Mouse (Mus musculus): ENCODE results near the gene Ptprn2.

The Ptprn2 gene

DNA sequence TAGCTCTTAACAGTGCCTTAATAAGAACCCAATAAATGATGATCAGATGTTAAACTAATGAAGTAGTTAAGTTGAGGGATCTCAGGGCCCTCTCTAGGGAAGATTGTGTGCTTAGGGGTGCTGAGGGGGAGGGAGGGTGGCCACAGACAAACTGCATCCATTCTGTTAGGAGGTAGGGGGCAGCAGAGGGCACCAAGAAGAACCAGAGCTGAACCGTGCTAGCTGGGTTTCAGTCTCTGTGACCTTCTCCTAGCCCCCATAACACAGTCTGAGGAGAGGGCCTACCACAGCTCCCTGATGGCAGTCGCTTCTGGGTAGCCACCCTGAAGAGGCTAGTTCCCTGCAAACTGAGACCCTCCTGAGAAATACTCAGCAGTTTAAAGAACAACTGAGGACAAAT is 646.6 kb downstream of the Ptprn2 start:
- DNase-seq (ENCODE audit: inconsistent ontology term) = peak; percentile 19

DNA sequence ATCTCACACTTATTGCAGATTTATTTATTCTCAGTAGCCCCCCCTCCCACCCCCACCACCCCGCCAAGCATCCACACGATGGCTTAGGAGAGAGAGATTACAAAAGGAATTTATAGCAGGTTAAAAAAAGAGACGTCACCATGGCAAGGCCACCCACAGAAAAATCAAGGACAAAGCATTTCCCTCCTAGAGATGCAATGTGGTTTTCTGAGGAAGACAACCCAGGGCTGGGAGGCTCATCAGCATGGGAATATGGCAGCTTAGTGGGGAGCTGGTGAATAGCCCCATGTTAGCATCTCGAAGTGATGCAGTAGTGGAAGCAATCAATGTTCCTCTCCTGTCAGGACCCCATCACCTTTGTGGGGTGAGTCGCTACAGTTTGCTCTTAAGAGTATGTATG is 649.7 kb downstream of the Ptprn2 start:
- no peak for DNase-seq (ENCODE audit: inconsistent ontology term)

DNA sequence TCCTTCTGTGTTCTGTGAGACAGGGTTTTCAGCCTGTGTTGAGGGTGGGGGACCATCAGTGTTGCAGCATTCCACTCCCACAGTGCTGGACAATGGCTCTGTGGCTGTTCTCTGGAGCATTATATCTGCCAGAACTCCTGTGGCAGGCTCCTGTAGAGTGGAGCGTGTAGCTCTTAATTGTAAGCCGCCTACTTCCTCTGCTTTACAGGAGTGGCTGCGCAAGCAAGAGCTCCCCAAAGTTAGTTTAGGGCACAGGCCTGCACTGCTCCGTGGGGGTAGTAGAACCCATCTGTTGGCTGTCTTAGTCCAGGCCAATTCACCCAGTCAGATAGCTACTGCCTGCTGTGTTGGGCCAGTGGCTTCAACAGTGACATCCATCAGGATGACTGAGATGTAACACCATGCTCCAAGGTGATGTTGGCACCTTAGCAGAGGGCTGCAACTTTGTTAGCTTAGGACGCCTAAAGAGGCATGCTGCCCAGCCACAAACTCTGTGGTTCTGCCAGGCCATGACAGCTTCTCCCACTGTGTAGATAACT is 651.0 kb downstream of the Ptprn2 start:
- no peak for DNase-seq (ENCODE audit: inconsistent ontology term)

DNA sequence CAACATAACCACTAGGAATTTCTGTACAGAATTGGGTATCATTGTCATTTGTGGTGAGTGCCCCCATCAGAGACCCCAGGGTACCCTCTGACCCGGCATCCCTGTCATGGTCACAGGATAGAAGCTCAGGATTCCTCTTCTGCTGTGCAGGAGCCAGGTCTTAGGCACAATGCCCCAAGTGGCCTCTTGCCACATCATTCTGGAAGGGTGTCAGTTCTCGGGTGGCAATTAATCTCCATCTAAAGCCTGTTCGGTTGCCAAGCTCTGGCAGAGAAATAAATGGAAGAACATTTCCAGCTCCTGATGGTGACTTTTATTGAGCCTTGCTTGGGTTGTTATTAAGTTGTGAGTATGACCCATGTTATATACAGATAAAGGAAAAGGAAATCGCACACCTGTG is 655.4 kb downstream of the Ptprn2 start:
- DNase-seq (ENCODE audit: inconsistent ontology term) = no peak

DNA sequence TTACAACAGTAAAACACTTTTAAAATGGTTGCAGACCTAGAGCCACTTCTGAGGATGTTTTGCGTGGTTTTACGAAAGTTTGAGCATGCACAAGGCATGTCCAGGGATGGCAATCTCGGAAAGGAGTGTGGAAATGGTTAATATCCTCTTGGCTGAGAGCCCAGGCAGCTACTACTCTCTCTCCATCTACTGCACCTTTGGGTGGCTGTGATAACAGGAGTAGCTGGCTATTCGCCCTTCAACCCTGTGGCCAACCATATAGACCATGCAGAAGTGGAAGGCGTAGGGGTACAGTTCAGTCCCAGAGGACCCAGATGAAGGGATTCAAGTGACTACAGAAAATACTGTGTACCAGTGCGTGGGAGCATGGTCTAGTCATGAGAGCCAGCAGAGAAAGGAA is 655.9 kb downstream of the Ptprn2 start:
- no peak for DNase-seq (ENCODE audit: inconsistent ontology term)

DNA sequence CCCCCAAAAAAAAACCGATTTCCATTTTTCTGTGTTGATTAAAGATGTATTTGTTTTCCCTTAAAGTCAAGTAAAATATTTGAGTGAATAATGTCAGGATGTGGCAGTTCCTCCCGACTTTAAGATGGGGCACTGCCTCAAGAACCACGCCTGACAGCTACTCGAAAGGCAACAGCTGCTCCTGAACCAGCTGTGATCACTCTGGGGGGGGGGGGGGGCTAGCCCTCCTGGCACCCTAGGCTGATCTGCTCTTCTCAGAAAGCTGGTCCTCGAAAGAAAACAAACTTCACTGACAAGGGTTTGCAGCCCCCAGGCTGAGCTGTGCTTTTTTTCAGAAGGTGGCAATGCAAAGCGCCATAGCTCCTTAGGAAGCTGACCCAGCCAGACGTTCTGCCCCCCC is 663.7 kb downstream of the Ptprn2 start:
- DNase-seq (ENCODE audit: inconsistent ontology term) = no peak

DNA sequence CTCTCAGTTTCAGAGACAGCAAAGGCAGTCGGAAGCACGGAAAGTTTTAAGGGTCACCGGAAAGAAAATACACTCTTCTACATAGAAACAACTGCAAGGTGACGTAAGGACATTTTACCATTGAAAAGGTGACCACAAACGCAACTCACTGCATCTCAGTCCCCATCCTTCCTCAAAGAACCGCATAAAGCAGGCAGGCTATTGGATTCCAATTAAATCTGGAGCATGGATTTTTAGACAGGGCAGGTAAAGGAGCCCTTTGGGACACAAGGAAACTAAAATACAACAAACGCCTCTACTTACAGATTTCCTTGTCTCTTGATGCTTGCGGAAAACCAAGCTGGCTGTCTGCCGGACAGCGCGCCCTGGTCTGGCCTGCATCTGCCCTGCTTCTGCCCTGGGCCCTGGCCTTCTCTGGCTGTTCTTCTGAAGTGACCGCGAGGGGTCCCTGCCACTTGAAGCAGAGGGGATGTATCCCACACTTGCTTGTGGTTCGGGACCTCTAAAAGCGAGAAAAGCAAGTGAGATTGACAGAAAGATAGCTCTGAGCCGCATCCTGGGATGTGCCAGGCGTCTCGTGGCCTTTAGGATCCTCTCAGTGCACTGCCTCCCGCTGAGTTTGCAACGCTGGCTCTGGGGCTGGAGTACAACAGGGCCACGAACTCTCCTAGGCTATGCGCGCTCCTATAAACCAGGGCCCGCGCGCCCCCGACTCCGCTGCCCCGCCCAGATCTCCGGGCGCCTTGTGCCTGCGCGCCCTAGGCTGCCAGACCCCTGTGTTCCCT is 665.3 kb downstream of the Ptprn2 start:
- DNase-seq (ENCODE audit: inconsistent ontology term) = no peak

DNA sequence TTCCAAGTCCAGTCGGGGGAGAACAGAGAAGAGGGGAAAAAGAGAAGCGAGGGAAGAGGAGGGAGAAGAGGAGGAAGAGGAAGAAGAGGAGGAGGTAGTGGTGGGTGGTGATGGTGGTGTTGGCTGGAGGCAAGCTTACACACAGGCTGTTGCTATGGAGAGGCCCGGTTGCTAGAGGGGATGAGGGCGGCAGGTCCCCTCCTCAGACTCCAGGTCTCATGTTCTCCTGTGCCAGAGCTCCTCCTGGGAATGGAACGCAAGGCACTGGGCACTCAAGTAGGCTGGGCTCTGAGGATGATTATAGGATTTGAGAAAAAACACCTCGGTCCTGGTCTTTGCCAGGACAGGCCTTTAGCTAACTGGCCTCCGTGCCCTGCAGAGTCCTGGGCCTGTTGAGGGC is 666.1 kb downstream of the Ptprn2 start:
- no peak for DNase-seq (ENCODE audit: inconsistent ontology term)

DNA sequence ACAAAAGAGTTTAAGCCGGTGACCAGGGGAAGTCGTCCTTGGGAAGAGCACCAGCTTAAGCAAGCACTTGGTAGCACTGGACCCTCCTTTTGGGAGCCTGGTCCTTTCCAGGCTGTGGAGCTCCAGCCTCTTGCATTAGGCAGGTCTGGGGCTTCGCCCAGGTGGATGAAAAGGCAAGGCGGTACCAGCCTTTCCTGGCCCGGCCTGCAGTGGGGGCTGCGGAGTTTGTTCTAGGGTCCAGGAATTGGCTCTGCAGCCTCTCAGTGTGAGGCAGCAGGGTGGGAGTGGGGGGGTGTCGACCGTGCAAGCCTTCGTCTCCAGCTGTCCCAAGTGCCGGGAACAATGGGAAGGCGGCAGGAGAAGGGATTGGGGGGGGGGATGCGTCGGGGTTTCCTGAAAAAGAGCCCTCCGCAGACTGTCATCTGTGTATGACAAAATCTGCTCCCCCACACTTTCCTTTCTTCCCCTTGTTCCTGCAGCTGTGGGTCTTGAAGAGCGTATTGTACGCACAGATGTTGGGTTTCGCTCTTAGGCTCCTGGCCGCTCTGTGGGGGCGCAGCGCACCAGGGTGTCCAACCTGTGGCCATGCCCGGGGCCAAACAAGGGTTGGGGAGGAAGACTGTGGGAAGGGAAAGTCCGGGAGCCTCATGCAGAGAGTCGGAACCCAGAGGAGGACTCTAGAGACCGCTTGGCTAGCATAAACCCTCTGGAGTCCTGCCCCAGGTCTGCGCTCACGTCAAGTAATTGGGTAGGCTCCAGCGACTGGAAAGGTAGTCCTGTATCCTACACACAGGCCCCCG is 667.0 kb downstream of the Ptprn2 start:
- DNase-seq (ENCODE audit: inconsistent ontology term) = no peak

DNA sequence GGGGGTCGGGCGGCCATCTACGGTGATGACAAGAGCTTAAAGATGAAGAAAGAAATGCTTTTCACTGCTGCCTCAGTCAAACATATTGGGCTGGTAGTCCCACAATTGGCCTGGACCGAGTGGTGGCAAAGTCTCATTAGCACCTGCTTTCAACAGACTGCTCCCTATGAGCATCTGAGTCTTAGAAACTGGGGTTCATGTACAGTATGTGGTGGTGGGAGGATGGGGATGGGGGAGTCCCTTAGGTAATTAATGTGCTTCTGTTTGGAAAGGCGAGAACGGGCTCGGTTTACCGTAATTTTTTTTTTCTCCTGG is 667.6 kb downstream of the Ptprn2 start:
- no peak for DNase-seq (ENCODE audit: inconsistent ontology term)

DNA sequence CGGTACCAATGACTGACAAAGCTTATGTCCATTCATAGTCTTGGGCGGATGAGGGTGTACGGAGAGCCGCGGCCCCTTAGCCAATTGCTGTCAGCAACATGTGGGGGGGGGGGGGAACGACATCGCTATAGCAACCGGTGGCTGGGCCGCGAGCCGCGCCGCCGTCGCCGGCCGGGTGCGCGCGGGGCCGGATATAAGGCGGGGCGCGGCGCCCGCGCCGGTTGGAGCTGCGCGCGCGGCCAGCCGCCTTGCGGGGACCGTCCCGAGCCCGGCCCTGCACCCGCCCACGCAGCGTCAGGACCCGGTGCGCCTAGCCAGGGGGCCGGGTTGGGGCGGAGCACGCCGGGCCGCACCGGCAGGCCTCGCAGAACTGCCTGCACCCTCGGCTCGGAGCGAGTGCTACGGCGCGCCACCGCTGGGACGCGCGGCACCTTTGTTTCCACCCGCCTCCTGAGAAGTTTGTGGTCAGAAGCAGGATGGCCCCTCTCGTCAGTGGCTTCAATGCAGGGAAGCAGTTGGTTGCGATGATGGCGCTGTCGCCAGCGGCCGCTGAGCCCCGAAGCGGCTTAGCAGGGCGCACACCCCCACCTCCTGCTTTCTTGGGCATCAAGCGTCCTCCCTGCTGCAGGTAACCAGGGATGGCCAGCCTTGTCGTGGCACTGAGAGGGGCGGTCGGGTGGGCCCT is 668.3 kb downstream of the Ptprn2 start:
- DNase-seq (ENCODE audit: inconsistent ontology term) = peak; percentile 92

DNA sequence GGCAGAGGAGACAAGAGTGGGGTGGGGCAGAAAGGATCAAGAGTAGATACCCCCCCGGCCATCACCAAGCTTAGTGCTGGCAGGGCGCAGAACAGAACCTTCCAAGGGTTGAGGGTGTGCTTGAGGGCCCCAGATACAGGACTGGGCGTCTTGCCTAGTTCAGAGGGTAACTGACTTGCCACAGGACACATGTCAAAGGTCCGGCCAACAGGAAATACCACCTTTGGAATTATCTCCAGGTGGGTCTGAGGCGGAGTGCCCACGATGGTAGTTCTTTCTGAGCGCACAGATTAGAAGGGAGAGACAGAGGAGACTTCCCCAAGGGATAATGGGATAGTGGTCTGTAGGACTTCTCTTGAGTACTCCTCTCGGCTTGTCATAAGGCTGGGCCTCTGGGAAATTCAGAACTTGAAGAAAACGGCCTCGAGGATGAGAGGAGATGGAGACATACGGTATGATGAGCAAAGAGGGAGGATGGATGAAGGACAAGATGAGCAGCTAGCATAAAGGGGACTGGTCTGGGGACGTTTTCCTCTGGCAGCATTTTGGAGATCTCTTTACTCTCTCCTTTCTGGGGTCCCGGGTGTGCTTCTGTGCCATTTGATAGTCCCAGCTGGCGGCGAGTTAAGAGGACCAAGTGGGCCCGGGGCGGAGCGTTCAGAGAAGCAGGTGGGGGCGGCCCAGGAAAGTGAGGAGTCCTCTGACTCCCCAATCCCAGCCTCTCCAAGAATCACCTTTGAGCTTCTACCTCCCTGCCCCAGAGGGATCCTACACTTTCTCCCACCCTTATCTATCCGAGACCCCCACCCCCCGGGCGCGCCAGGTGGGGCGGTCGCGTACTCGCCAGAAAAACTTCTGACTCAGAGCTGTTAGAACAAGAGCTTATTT is 669.1 kb downstream of the Ptprn2 start:
- peak; percentile 52 for DNase-seq (ENCODE audit: inconsistent ontology term)

DNA sequence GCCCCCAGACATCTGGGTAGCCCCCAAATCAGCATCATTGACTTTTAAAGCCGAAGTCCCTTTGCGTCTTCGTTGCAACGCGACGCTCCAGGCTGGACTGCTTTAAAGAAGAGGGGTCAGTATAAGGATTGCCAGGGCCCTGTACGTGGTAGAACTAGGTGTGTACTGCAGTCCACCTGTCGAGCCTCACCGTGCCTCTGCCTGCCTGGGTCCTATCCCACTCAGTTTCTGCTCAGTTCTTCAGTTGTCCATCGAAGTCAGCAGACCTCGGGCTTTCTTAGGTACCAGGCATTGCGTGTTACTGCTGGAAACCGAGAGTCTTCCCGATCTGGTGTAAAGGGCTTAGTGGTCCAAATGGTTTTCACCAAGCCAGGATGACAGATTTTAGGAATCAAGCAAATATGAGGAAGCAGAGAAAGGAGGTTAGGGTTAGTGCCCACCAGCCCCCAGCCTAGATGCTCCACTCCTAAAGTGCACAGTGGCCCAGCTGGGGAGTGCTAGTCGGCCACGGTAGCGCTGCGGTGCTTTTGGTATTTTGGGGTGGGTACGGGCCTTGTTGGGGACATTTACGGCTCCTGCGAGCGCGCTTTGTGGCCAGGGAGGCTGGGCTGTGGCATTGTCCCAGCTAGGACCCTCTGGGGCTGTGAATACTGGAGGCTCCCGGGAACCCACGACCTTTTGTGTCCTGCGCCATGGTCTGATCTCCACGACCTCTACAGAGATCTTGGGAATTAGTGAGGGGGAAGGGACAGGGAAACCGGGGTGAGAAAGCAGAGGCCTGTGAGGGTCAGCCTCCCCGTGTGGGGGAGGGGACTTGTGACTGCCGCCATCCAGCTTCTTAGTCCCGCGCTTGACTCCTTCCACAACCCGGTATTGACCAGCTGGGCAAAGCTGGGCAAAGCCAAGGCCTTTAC is 670.0 kb downstream of the Ptprn2 start:
- no peak for DNase-seq (ENCODE audit: inconsistent ontology term)

DNA sequence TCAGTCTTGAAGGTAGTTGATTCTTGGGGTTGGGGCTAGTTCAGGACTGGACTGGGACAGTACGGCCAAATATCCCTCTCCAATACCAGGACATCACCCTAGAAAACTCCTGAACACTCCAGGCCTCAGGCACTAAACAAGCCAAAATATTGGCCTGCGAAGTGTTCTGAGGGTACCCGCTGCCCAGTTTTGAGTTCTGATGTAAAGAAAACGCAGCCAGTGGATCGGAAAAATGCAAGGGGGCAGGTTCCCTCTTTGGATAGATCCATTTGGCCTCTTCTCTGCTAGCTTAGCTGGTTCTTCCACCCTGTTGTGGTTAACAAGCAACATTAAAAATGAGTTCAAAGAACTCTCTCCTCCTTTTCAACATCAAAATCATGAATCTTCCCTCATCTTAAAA is 670.7 kb downstream of the Ptprn2 start:
- DNase-seq (ENCODE audit: inconsistent ontology term) = no peak

DNA sequence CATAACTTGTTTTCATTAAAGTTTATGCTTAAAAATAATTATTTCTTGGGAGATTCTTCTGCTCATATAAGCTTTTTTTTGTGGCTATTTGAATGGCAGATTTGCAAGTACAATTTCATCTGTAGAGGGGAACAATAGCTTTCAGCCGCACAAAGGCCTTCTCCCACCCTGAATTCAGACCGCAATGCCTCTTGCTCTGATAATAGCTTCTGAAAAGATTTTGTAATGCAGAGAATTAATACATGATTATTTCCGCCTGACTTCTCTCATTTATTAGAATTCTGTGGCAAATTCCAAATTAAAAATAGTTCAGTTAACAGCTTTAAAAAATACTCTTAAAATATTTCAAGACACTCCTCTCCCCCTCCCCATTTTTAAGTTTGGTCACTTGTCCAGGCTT is 671.3 kb downstream of the Ptprn2 start:
- peak; percentile 92 for DNase-seq (ENCODE audit: inconsistent ontology term)

DNA sequence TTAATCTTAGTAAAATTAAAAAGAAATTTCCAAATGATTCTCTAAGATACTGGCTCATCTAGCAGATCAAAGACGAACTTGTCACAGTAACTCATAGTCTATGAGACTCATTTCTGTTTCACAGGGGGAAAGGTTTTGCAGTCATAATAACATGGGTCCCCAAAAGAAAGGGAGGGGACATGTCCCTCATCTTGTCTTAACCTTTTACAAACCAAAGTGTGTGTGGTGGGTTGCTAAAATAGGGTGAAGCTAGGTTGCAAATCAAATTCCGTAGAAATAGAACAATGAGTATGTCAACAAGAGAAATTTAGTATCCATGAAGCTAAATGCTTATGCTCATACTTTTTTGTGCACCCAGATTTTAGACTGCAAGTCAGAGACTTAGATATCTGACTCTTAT is 671.7 kb downstream of the Ptprn2 start:
- DNase-seq (ENCODE audit: inconsistent ontology term) = no peak

DNA sequence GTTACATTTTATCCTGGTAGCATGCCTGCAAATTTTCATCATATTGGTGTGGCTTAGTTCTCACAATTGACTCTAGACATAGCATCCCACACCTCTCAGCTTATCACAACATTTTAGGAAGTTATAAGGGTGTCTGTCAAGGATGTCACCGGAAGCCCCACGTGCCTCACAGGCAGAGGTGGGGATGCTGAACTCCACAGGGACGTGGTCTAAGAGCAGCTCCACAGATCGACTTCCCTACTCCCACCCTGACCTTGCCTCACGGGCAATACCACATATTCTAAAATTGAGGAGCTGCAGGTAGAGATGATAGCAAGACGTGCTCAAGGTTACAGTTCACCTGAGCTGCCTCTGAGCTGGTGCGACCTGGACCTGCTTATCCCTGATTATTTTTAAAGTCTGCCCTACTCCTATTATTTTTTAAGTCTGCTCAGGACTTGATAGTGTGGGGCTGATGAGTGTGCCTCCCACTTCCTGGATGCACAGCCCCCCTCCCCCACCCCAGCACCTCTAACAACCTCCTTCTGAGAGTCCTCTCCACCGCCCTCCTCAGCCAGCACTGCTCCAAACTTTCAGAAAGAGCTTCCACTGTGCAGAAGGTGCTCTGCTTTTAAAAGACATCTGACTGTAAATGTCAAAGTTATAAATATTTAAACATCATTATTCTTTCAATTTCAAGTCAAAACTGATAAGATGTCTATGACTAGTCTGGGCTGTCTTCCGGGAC is 672.3 kb downstream of the Ptprn2 start:
- DNase-seq (ENCODE audit: inconsistent ontology term) = no peak

DNA sequence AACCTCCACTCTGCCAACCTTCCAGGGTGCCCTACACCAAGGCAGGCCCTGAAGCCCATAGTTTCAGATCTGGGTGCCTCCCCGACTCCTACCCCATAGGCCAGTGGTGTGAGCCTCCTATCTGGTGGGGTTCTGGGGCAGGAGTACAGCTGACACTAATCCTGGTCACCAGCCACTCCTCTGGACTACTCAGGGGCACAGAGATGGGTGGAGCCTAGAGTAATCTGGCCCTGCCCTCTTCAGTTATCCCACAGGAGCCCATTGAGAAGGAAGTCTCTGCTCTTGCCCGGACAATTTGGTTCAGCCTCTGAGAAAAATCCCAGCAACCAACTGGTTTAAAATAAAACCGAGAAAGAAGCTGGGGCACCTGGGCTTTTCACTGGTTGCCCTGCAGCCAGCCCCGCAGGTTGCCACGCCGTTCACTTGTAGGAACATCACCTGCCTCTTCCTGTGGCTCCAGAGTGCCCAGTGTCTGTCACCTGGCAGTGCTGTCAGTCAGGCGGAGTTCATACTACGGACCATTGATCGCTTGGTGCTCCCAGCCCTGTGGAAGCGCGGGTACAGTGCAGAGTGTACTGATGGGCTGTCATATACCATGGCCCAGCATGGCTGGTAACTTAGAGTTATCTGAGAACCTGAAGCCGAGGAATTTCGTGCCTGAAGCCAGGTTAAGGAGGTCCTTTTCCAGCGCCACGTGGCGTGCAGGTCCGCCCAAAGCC is 673.6 kb downstream of the Ptprn2 start:
- no peak for DNase-seq (ENCODE audit: inconsistent ontology term)

DNA sequence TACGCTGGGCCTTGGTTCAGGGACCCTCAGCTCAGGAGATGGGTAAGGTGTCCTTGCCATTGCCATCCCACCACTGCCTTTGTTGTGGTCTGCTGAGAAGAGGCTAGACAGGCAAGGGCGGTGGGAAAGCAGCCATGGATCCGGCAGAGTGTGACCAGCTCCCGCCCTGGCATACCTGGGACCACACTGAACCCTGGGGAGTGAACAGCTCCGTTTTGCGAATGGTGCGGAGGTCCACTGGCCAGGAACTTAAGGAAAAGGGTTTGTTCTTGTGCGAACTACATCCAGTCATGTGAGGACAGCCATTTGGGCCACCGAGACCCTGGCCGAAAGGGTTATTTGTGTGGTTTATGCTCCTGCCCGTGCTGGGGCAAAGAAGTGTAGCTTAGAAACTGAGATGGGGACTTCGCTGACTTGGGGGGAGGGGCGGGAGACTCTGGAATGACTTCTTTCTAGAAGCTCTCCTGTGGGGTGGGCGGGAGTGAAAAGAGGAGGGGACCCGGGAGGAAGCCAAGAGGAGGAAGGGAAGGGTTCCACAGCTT is 674.2 kb downstream of the Ptprn2 start:
- no peak for DNase-seq (ENCODE audit: inconsistent ontology term)
